Mouse (Mus musculus) neural tube, embryonic 15.5 days (tissue): ENCODE data around the gene Herpud2. TPM values are rescaled to one million over a fixed set of nuclear protein-coding genes. Genes with fewer than 3 reads are reported as not detected.

ENCODE experiments used
- ATAC-seq: fragments of 200-750 bp; cut with Nextera tagmentation; 2 replicates; pipeline ENCODE4 v1.8.0; 2017; ENCODE audit warnings: mild to moderate bottlenecking, moderate TSS enrichment, moderate library complexity; ENCODE audit not compliant: low FRiP score
- H3K27ac ChIP-seq: fragments of 300-500 bp; sonication (generic); replicated peaks from 2 replicates; pipeline ENCODE4 v1.5.1; 2015; ENCODE audit warnings: mild to moderate bottlenecking, inconsistent platforms
- H3K27me3 ChIP-seq: fragments of 300-500 bp; sonication (generic); replicated peaks from 2 replicates; pipeline ENCODE4 v1.6.1; 2015; ENCODE audit warnings: inconsistent platforms
- H3K36me3 ChIP-seq: fragments of 300-500 bp; sonication (generic); 2 replicates; pipeline ENCODE4 v1.6.1; 2015; ENCODE audit warnings: inconsistent platforms
- H3K4me1 ChIP-seq: fragments of 300-500 bp; sonication (generic); 2 replicates; pipeline ENCODE4 v1.6.1; 2015; ENCODE audit warnings: inconsistent platforms
- H3K4me2 ChIP-seq: fragments of 300-500 bp; sonication (generic); 2 replicates; pipeline ENCODE4 v1.6.1; 2015; ENCODE audit warnings: inconsistent platforms, mild to moderate bottlenecking, moderate library complexity
- H3K4me3 ChIP-seq: fragments of 300-500 bp; sonication (generic); replicated peaks from 2 replicates; pipeline ENCODE4 v1.5.1; 2015; ENCODE audit warnings: mild to moderate bottlenecking, inconsistent platforms
- H3K9ac ChIP-seq: fragments of 300-500 bp; sonication (generic); replicated peaks from 2 replicates; pipeline ENCODE4 v1.6.1; 2015; ENCODE audit warnings: mild to moderate bottlenecking, inconsistent platforms
- H3K9me3 ChIP-seq: fragments of 300-500 bp; sonication (generic); replicated peaks from 2 replicates; pipeline ENCODE4 v1.6.1; 2016; ENCODE audit warnings: inconsistent platforms
- WGBS: fragments of 180-500 bp; shearing (Covaris S2); methylation state at CpG from one replicate; pipeline ENCODE4 v1.1.7; 2015; ENCODE audit warnings: mixed read lengths; 5-methylcytosine and 5-hydroxymethylcytosine counted together
- polyA plus RNA-seq: library from polyadenylated mRNA; unstranded; fragments of >200 nt; fragmentation: Nextera tagmentation; extraction: Ambion mirVana; gene quantifications from 2 replicates; pipeline ENCODE4 v1.2.1, GENCODE M21; 2015

Gene Herpud2
- polyA plus RNA-seq, 1 experiment from 2014 or later = 33.9 TPM

DNA sequence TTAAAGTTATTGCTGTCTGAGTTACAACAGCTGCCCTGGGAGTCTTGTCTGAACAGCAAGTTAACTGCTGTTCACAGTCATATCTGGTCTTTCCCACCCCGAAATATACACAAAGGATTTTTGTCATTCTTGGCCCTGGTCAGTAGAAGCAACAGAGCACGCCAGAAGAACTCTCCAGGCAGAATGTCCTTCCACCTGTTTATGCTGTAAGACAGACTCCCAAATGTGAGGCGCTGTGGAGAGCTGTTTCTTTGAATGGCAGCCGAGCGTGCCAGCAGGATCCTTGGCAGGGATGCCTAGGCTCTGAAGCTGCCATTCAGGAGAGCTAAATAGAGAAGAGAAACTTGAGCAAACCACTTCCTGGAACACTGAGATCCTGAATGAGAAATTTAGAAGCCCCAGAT is 23.4 kb upstream of the Herpud2 start:
- H3K9me3 ChIP-seq = no peaks in the 10 kb centered on the region
- H3K4me2 ChIP-seq = no peak overlapping the region
- 48% methylated on average over 5 of the region's 5 CpGs for WGBS
- H3K4me3 ChIP-seq = no peak overlapping the region
- H3K36me3 ChIP-seq = no peaks in the 10 kb centered on the region
- no peak overlapping the region for H3K9ac ChIP-seq
- H3K4me1 ChIP-seq = no peaks in the 10 kb centered on the region
- H3K27ac ChIP-seq = peak overlapping the region; percentile 56
- ATAC-seq = peak; percentile 66; the same call in 1 of the 2 replicates
- H3K27me3 ChIP-seq = no peaks in the 10 kb centered on the region

DNA sequence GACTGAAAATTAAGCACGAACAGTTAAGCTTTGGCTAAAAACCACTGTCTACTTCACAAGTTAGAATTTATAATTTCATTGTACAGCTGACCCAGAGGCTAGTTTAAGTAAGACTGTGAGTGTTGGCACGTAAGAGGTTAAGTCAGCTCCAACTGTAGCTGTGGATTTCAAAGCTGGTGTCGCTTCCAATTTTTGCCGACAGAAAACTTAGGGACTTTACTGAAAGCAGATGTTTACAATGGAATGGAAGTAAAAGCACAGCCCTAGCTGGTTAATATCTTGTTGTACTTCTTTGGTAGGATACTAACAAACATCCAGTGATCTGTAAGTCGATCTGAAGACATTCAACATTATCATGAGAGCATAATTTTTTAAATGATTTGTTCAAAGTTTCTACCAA is 23.0 kb upstream of the Herpud2 start:
- 0 out of 2 replicates have a peak overlapping the region, but pooled peaks have one; percentile 56 for H3K27ac ChIP-seq
- no peaks in the 10 kb centered on the region for H3K27me3 ChIP-seq
- ATAC-seq = no peak
- H3K4me1 ChIP-seq = no peaks in the 10 kb centered on the region
- H3K9me3 ChIP-seq = no peaks in the 10 kb centered on the region
- H3K4me2 ChIP-seq = no peak overlapping the region
- H3K9ac ChIP-seq = no peak overlapping the region
- H3K36me3 ChIP-seq = no peaks in the 10 kb centered on the region
- H3K4me3 ChIP-seq = no peak overlapping the region
- WGBS = 73% methylated on average over 5 of the region's 5 CpGs

DNA sequence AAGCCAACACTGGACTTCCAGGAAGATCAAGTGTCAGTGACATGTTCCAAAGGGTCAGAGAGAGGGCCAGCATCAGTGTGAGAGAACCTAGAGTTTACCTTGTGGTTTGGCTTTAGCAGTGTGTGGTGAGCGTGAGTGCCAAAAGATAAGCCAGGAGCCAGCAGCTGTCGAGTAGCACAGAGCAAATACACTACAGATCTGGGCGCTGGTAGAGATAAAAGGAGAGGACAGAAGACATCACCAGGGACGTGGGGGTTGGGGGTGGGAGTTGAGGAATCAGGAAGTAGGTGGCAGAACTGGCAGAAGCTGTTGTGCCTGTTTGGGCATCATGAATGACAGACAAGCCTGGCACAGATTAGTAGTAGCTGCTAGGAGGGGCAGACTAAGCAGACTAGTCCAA is 21.6 kb upstream of the Herpud2 start:
- 79% methylated on average over 4 of the region's 4 CpGs for WGBS
- Histone ChIP-seq H3K4me2 (no peak overlapping the region), H3K4me3 (no peak overlapping the region), H3K4me1 (no peaks in the 10 kb centered on the region), H3K27me3 (no peaks in the 10 kb centered on the region), H3K36me3 (no peaks in the 10 kb centered on the region), H3K9ac (no peak overlapping the region), H3K9me3 (no peaks in the 10 kb centered on the region), H3K27ac (no peak overlapping the region)
- no peak for ATAC-seq

DNA sequence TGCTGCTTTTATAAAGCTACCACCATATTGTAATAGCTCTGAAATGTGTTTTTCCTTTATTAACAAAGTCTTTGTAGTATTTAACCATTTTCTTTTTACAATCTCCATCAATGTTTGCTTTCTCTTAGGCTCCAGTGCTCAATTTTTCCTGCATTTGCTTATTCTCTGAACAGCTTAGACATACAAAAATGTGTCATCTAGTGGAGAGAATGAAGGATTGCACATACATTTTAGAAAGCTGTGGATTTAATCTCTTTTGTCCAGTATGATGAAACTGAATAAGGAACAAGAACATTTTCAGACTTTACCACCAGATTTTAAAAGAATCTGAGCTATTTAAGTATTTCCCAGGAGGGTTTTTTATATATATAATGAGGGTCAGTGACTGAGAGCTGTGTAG is 18.0 kb upstream of the Herpud2 start:
- H3K4me1 ChIP-seq = no peaks in the 10 kb centered on the region
- no peaks in the 10 kb centered on the region for H3K36me3 ChIP-seq

GRCm38 (mm10) chr9:25167458-25168084 is 16.0 kb upstream of the Herpud2 start:
- Histone ChIP-seq H3K4me1 (no peaks in the 10 kb centered on the region), H3K36me3 (no peaks in the 10 kb centered on the region), H3K27ac (no peak overlapping the region), H3K9ac (no peak overlapping the region), H3K9me3 (no peaks in the 10 kb centered on the region), H3K4me3 (no peak overlapping the region), H3K27me3 (no peaks in the 10 kb centered on the region), H3K4me2 (no peak overlapping the region)
- WGBS = 34% methylated on average over 6 of the region's 6 CpGs
- ATAC-seq = no peak

More for the DNA sequence above, 18.0 kb upstream of the Herpud2 start:
- no peaks in the 10 kb centered on the region for H3K9me3 ChIP-seq
- H3K9ac ChIP-seq = no peak overlapping the region
- no peak overlapping the region for H3K4me2 ChIP-seq
- no peak overlapping the region for H3K27ac ChIP-seq
- H3K27me3 ChIP-seq = no peaks in the 10 kb centered on the region
- H3K4me3 ChIP-seq = no peak overlapping the region
- no peak for ATAC-seq

- Histone ChIP-seq H3K9ac (no peak overlapping the region), H3K4me2 (no peak overlapping the region), H3K27ac (no peak overlapping the region), H3K36me3 (no peaks in the 10 kb centered on the region), H3K4me3 (no peak overlapping the region), H3K9me3 (no peaks in the 10 kb centered on the region), H3K4me1 (no peaks in the 10 kb centered on the region), H3K27me3 (no peaks in the 10 kb centered on the region)
- 72% methylated on average over 4 of the region's 4 CpGs for WGBS
- ATAC-seq = no peak
Measured at GRCm38 (mm10) chr9:25158218-25158617, 6.6 kb upstream of the Herpud2 start.

GRCm38 (mm10) chr9:25156377-25156776 is 4.8 kb upstream of the Herpud2 start:
- Histone ChIP-seq H3K27ac (no peak overlapping the region), H3K9me3 (no peaks in the 10 kb centered on the region), H3K4me2 (no peak overlapping the region), H3K27me3 (no peaks in the 10 kb centered on the region), H3K9ac (no peak overlapping the region), H3K36me3 (no peaks in the 10 kb centered on the region), H3K4me3 (no peak overlapping the region), H3K4me1 (peaks cover 7% of the 10 kb centered on the region)
- ATAC-seq = no peak
- 15% methylated on average over 1 of the region's 1 CpGs for WGBS

DNA sequence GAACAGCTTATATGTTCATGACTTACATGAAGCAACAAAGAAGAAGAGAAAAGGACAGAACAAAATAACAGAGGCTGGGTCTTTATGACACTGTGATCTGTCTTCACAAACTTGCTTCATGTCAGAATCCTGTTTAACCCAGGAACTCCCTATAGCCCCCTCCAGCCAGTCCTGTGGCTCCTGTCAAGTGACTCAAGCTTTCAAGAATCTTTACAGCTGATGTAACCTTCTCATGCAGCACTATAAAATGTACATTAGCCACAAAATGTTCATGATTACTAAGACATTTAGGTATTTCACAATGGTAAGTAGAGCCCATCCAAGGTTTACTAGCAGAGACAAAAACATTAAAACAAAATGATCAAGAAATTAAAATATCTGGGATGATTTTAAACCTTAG is 1.4 kb upstream of the Herpud2 start:
- Histone ChIP-seq H3K4me1 (peaks cover 25% of the 10 kb centered on the region), H3K36me3 (no peaks in the 10 kb centered on the region), H3K9ac (no peak overlapping the region), H3K4me3 (no peak overlapping the region), H3K27me3 (no peaks in the 10 kb centered on the region), H3K27ac (no peak overlapping the region), H3K9me3 (no peaks in the 10 kb centered on the region), H3K4me2 (no peak overlapping the region)
- ATAC-seq = no peak

DNA sequence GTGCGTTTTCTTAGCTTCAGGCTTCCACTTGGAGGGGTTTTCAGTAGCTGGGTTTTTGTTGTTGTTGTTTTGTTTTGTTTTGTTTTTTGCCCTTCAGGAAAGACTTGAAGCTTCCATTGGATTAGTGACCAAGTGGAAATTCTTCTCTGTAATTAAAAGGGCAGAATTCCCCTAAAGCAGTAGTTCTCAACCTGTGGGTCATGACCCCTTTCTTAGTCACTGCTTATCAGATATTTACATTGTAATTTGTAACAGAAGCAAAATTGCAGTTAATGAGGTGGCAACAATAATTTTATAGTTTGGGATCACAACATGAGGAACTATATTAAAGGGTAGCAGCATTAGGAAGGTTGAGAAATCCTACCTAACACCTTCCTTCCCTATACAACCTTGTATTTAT is 837 bp upstream of the Herpud2 start:
- WGBS = 15% methylated on average over 1 of the region's 1 CpGs

DNA sequence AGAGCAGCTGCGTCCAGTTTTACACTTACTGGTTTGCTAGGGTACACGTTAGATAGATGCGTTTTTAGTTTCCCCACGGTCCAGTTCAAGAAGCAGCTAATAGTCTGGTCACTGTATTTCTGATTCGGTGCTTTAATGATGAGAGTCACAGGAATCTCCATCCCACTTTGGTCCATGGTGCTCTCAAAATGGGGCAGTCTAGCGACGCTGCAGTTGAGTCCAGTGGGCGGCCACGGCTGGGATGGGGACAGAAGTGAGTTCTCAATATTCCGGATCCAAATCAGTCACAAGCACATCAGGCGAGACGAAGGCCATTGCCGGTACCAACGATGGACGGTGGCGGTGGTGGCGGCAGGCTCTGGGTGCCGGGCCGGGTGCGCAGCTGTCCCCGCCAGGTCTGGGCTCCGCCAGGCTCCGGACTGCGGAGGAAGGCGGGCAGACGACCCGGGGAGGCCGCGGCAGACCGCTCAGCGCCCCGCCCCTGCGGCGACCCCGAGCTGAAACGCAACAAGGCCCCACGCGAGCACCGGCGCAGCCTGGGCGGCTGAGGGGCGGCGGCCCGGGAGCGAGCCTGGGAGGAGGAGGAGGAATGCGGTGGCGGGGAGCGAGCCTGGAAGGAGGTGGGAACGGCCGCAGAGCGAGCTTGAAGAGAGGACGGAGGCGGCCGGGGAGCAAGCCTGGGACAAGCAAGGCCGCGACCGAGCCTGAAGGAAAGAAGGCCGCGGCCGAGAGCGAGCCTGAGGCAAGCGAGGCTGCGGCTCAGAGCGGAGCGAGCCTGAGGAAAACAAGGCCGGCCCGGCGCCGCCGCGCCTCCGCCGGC is 619 bp downstream of the Herpud2 start:
- Histone ChIP-seq H3K36me3 (no peaks in the 10 kb centered on the region), H3K27ac (peak overlapping the region; percentile 97), H3K9me3 (no peaks in the 10 kb centered on the region), H3K4me1 (peaks cover 34% of the 10 kb centered on the region), H3K9ac (peak overlapping the region; percentile 97), H3K4me2 (peak overlapping the region; percentile 76), H3K4me3 (peak overlapping the region; percentile 77), H3K27me3 (no peaks in the 10 kb centered on the region)
- ATAC-seq = peak; percentile 75
- WGBS = under 1% methylated on average over 69 of the region's 73 CpGs

More for the DNA sequence above, 837 bp upstream of the Herpud2 start:
- no peaks in the 10 kb centered on the region for H3K9me3 ChIP-seq
- no peak for ATAC-seq
- H3K4me3 ChIP-seq = peak overlapping the region; percentile 77
- peak overlapping the region; percentile 97 for H3K9ac ChIP-seq
- no peaks in the 10 kb centered on the region for H3K27me3 ChIP-seq
- H3K4me1 ChIP-seq = peaks cover 27% of the 10 kb centered on the region
- H3K4me2 ChIP-seq = peak overlapping the region; percentile 76
- H3K36me3 ChIP-seq = no peaks in the 10 kb centered on the region
- peak overlapping the region; percentile 97 for H3K27ac ChIP-seq

DNA sequence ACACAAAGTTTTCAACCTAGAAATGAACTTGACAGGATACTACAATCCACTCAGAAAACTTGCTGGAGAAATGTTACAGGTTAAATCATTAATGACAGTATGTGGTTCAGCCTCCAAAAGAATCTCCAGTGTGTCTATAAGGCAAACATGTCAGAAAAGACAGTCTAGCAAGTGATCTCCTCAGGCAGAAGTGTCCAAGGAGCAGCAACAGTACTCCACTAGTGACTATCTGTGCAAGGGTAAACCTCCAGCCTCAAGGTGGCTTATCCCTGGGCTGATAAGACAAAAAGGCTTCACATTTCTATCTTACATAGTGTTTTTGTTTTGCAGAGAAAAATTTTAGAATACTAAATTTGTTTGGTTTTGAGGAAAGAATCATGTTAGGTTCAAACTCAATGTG is 2.9 kb downstream of the Herpud2 start:
- Histone ChIP-seq H3K36me3 (no peaks in the 10 kb centered on the region), H3K4me3 (peak overlapping the region; percentile 4; the same call in 1 of the 2 replicates), H3K27ac (no peak overlapping the region), H3K4me2 (peak overlapping the region; percentile 51), H3K9me3 (no peaks in the 10 kb centered on the region), H3K9ac (no peak overlapping the region), H3K4me1 (peaks cover 34% of the 10 kb centered on the region), H3K27me3 (no peaks in the 10 kb centered on the region)
- ATAC-seq = no peak

DNA sequence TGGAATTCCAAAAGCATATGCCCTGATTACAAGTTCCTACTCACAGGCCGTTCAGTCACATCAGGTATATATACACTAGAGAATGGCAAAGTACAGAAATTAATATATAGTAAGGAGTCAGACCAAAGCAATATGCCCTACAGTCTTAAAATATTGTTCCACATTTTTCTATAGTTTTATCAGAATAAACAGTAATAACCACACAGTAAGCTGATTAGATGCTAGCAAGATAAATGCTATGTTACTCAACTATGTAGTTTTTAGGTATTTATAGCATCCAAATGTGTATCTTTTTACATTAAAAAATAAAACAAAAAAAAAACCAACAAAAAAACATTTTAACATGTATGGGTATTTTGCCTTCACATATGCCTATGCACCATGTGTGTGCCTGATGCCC is 5.7 kb downstream of the Herpud2 start:
- WGBS = 86% methylated on average over 1 of the region's 1 CpGs
- no peak for ATAC-seq
- H3K27ac ChIP-seq = no peak overlapping the region
- no peak overlapping the region for H3K9ac ChIP-seq
- H3K9me3 ChIP-seq = no peaks in the 10 kb centered on the region
- H3K27me3 ChIP-seq = no peaks in the 10 kb centered on the region
- H3K4me1 ChIP-seq = peaks cover 26% of the 10 kb centered on the region
- no peak overlapping the region for H3K4me3 ChIP-seq
- no peak overlapping the region for H3K4me2 ChIP-seq
- H3K36me3 ChIP-seq = no peaks in the 10 kb centered on the region
